Mouse (Mus musculus) Muller cell, postnatal 12 days (primary cell): ENCODE measurements around the gene Sez6.

Experiments used
- DNase-seq: peaks from one replicate; pipeline ENCODE4 v3.0.0-alpha.2; 2015; ENCODE audit errors: inconsistent ontology term

Gene Sez6

DNA sequence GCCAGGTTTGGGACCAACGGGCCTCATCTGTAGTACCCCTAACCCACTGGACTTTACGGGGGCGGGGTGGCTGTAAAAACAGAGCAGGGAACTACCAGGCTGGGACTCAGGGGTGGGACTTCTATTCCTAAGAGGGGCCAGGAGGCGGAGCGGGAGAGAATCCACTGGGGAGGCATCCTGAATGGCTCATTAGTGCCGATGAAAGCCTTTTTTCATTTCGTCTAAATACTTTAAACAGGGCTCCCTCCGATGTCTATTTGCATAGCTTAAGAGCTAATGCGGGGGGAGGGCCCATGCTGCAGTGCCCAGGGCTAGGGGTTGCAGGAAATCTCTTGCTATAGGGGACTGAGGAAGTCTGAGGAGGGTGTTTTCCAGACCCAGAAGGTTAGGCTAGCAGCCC lies 17.3 kb downstream of the Sez6 start:
- DNase-seq, result no peak

DNA sequence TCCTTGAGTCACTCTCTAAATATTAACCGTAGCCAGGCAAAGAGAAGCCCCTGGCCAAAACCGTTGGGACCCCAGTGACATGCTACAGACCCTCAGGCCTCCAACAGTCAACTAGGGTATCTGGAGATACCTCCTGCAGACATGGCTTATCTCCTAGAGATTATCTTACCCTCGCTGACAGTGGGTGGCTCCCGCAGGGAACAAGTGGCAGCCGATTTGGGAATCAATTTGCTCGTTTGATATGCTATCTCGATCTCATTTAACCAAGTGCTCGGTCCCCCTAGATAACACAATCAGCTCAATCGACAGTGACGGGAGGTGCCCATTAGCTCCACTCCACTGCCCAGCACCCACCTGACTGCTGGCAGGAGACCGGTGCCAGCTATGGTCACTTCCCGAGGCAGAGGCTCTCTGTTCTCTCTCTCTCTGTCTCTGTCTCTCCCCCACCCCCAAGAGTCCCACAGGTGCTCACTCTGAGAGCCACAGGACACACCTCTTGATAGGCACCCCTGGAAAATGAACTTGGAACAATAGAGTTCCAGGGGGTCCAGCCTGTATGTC lies 19.6 kb downstream of the Sez6 start:
- DNase-seq, result no peak

DNA sequence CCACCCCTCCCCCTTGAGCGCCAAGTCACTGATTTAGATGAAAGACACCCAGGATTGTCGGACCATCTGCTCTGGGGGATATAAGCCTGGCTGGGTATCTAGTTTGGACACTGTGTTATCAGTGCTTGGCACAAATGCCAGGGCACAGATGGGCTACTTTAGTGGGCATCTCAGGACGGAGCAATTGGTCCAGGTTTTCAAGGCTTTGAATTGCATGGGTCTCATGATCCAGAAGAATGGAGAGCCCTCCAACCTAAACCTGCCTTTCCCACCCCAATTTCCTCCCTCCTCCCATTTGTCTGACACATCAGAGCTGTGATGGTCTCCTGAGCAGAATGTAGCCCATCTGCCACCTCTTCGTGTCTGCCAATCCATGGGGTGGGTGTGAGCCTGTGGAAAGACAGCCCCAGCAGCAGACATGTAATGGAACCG lies 20.2 kb downstream of the Sez6 start:
- DNase-seq, result no peak

DNA sequence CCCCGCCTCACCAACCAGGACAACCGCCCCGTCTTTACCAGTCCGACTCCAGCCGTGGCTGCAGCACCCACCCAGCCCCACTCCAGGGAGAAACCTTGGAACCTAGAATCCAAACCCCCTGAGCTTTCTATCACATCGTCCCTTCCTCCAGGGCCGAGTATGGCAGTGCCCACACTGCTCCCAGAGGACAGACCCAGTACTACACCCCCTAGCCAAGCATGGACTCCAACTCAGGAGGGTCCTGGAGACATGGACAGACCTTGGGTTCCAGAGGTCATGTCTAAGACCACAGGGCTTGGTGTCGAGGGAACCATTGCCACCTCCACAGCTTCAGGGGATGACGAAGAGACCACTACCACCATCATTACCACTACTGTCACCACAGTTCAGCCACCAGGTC lies 23.1 kb downstream of the Sez6 start:
- no peak for DNase-seq

DNA sequence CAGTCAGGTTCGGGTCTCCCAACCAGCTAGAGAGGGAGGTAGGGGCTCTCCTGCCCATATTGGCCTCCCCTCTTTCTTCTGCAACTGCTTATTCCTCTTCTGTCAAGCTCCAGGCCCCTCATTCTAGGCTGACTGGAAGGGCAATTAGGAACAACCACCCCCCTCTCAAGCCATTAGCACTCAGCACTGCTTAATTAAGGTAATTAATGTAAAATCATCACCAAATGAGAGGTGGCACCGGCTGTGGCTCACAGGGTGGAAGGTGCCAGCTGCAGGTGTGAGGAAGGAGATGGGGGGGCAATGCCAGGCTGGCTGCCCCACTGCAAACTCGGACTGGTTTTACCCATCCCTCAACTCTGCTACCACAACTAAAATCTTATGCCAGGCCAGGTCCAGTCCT lies 25.8 kb downstream of the Sez6 start:
- DNase-seq, result no peak

DNA sequence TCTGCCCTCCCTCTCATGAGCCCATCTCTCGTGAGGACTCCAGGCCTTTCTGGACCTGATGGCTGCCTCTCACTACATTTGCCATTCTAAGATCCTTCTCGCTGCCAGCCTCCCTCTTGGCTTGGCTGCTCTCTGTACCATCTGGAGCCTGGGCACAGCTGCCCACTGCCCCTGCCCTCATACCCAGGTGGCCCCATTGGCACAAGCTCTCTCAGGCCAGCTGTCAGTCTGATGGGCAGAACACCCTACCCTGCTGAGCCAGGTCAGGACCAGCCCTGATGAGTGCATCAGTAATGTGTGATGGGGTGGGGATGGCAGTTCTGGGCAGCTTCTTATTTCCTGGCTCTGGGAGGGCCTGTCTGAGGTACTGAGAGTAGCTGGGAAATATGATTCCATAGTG lies 27.7 kb downstream of the Sez6 start:
- peak; percentile 11 for DNase-seq

DNA sequence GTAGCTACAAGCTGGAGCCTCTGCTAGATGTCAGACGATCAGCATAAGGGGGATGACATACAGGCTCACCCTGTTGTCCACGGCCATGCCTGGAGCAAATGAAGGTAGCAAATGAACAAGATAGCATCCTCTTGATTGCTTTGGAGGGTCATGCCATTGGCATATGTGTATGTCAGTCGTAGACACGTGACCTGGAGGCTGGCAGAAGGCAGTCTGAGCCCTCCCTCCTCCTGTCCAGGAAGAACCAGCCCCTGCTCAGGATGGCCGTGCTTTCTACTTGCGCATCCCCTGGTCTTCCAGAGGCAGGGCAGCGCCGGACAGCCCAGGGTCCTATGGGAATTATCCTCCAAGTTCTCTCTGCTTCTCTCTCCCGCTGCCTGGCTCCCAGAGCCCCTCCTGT lies 28.3 kb downstream of the Sez6 start:
- DNase-seq, result no peak

DNA sequence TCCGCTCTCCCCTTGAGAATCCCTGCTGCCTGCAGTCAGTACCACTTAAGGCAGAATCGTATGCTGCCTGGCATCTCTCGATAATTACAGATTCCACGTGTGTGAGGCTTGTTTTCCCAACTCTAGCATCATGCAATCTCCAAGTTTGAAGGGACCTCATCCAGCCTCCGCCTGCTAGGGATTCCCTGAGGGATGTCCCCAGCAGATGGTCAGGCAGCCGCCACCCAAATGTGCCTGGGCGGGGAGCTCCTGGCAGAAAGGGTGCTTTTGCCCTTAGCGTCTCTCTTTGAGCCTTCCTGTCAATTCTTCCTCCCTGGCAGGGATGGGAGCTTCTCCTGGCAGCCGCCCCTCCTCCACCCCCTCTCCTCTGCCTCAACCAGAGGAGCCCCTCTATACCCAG lies 29.6 kb downstream of the Sez6 start:
- no peak for DNase-seq

DNA sequence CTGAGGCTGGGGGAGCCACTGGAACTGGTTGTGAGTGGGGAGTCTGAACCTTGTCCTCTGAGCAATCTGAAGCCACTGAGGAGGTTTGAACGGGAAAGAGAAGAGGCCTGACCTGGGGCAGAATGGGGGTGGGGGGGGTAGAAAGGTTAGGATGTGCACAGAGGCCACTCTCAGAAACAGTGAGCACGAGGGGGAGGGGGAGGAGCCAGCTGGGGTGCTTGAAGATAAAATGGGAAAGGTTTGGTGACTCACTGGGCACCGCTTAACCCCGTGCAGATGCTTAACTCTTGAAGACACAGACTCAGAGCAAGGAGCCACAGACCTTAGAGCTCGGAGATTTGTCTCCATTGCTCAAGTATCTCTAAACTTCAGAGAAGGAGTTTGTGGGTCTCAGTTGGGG lies 30.3 kb downstream of the Sez6 start:
- DNase-seq, result no peak

DNA sequence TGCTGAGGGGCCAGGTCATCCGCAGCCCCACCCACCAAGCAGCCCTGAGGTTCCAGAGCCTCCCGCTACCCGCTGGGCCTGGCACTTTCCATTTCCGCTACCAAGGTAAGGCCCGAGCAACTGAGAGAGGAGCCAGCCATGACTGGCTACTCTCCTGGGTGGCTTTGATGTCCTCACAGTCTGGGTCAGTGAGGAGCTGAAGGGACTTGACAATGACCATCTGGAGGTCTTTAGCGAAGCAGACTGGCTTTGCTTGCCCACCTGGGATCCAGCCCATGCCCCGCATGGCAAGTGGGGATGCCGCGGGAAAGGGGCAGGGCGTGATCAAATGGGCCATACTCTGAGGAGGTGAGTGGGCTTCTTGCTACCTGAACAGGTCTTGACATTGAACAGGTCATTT lies 32.3 kb downstream of the Sez6 start:
- DNase-seq, result no peak

DNA sequence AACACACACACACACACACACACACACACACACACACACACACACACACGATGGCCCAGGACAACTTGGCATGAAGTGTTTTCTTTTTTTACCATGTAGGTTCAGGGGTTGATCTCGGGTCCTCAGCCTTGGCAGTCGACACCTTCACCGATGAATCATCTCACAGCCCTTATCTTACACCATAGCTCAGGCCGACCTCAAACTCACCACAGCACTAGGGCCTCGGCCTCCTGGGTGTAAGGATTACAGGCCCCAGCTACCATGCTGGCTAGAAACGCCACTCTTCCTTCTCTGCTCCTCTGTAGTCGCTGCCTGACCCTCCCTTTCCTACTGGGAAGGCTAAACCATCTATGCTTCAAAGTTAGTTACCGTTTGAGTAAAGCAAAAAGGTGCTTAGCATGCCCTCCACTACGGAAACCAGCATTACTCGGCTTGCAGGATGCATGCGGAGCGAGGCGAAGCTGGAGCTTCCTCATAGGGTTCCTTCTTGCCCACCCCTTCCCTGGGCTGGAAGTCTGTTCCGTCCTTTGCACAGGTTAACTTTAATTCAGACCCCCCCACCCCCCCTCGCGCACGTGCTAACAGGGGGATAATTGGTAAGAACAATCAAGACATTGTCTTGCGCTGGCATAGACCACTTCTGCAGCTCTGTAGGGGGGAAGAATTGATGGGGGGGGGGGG lies 34.0 kb downstream of the Sez6 start:
- DNase-seq, result peak; percentile 43

DNA sequence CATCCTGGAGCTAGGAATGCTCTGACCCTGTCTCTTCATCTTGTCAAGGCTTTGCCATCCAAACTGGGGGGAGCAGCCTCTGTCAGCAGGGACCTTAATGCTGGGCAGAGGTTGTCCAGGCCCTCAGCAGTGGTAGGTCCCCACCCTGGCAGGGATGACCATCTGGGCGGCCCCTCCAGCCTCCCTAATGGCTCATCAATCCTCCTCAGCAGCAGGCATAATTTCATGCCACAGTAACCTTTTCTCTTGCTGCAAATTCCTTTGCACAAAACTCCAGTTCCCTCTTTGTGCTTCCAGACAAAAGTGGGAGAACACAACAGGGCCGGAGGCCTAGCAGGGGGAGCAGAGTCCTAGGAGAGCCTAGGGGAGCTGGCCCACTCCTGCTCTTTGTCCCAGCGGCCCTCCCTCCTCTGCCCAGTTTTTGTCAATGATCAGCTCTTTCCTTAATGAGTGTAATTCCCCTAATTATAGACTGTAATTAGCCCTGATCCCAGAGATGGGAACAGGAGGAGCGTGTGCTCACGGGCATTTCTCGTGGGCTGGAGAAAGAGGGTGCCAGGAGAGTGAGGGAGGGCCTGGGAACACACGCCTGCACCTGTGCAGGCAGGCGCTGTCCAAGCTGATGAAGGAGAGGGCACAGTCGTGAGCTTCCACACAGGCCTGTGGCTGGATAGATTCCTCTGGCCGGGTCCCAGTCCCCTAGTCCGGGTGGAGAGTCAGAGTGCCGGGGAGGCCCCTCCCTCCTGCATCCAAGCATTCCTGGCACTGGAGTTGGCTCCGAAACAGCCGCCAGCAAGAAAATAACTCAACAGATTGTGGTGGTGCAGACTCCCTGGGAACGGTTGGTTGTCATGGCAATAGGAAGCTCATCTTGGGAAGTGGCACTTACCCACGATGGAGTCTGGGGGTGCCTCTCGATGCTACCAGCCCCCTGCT lies 34.8 kb downstream of the Sez6 start:
- DNase-seq, result peak; percentile 98

DNA sequence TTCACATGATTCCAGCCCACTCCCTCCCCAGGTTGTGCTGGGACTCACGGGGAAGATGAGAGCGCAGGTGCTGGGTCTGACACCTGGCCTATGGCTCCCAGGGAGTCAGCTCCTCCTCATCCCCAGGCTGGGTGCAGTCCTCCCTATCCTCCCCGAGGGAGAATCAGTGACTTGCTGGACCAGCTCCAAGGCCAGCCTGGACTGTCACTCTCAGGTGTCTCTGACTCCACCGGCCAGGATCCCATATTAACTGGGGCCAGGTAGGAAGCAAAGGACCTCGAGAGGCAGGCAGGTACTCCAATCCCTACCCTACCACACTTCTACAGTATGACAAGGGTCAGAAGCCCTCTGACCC lies 35.4 kb downstream of the Sez6 start:
- DNase-seq, result no peak

DNA sequence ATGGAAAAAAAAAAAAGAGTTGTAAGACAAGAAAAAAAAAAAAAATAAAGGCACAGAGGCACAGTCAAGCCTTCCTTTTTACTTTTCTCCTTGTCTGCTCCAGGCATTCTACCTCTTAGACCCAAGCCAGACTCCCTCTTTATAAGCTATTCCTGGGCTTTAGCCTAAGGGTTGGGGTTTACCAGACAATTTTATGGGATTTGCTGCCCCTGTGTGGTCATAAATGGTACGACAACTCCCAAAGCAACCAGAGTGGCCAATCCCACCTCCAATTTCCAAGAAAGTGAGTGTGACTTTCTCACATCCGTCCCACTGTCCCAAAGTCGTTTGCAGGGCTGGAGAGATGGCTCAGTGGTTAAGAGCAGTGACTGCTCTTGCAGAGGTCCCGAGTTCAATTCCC lies 36.5 kb downstream of the Sez6 start:
- DNase-seq, result peak; percentile 66

DNA sequence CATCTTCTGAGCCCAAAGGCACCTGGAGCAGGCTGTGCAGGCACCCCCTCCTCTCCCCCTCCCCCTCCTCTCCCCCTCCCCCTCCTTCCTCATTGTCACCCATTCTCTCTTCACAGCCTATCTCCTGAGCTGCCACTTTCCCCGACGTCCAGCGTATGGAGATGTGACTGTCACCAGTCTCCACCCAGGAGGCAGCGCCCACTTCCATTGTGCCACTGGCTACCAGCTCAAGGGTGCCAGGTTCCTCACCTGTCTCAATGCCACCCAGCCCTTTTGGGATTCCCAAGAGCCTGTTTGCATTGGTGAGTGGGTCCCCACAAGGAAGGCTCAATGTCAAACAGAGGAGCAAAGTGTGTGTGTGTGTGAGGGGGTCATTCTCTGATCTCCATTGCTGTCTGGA lies 38.2 kb downstream of the Sez6 start:
- DNase-seq, result no peak

DNA sequence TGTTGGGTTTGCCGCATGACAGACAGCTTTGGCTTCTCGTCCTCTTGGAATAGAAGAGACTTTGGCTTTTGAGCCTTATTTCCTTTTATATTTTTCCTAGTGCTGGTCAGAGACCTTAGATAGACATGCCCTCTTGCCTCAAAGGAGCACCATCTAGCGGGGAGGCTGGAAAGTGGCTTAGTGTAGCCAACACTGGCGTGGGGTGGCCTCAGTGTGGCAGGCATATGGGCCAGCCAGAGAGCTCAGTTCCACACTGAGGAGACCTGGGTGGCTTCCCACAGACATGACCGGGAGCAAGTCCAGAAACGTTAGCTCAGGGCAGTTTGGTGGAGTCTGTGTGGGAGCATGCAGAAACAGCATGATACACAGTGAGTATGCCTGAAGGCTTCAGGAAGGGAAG lies 40.1 kb downstream of the Sez6 start:
- no peak for DNase-seq

DNA sequence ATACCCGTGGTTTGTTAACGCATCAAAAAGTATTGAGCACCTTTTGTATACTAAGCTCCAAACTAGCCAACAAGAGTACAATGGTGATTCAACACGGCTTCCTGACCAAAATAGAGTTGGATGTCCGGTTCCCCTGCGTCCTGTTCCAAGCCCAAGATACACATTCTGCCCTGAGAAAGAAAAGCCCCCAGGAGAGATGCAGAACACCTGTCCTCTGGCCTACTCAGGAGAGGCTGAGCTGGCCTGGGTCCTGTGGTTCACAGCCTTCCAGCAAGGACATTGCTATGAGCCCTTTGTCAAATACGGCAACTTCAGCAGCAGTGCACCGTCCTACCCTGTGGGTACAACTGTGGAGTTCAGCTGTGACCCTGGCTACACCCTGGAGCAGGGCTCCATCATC lies 42.9 kb downstream of the Sez6 start:
- no peak for DNase-seq

DNA sequence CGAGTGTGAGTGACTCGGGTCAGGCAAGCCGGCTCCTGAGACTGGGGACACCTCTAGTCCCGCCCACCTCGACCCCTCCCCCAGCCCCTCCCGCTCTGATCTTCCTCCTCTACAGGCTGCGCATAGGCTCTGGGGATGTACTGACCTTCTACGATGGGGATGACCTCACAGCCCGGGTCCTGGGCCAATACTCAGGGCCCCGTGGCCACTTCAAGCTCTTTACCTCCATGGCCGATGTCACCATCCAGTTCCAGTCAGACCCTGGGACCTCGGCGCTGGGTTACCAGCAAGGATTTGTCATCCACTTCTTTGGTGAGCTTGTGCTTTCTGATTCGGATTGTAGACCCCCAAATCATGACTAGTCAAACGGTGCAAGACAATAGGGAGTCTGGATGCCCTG lies 43.7 kb downstream of the Sez6 start:
- no peak for DNase-seq

DNA sequence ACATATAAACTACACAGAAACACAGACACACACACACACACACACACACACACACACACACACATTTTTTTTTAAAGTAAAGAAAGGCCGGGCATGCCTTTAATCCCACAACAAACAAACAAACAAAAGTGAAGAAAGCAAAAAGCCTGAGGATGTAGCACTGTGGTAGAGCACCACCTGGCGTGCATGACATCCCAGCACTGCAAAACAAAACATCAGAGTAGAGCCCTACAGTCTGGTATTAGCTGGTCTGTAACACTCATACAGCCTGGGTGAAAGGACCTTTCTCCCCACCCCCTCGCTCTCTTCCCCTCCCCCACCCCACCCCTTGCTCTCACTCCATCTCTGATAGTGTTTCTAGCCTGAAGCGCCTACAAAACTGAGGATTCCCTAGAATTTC lies 45.3 kb downstream of the Sez6 start:
- DNase-seq, result no peak

DNA sequence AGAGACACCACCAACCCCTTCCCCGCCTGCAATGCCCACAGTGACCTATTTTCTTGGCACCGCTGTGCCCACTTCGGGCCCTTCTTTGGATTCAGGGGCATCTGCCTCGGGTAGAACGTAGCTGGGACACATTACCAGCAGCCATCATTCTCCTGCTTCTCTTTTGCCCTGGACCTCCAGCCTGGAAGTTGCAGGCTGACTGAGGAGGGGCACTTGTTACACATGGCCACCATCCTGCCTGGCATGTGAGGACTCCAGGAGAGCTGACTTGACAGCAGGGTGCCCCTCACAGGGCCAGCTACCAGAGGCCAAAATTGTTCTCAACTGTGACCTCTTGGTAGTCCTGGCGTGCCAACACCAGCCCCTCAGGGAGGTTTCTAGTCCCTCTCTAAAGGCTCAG lies 47.6 kb downstream of the Sez6 start:
- DNase-seq, result no peak

DNA sequence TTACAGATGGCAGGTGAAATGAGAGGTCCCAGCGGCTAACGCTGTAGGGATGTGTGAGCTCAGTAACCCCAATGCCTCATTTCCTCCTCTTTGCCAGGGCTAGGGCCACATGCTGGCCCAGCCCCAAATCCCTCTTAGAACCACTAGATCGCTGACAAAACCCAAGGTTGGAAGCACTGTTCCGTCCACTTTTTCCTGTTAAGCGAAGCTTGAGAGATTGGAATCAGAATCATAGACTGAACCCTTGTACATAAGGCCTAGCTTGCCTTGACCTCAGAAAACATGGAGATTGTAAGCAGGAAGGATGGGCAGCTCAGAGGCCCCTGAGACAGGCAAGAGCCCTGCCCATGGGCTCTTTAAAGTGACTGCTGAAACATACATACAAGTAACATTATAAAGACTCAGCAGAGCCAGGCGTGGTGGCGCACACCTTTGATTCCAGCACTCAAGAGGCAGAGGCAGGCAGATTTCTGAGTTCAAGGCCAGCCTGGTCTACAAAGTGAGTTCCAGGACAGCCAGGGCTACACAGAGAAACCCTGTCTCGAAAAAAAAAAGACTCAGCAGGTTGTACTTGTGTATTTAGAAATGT lies 48.7 kb downstream of the Sez6 start:
- DNase-seq, result no peak
